16 mouse cellular contexts compared by ENCODE assay signal in genomic region chr7:66491501-66491900, GRCm38 (mm10).
"Had no signal": no experiment of that assay in that cellular context is flagged by ENCODE, and none has a peak within 500 bp of the region (broad histone marks: within the 10 kb centered on the region; RNA-seq: fewer than 3 reads in every experiment).

No protein-coding gene starts in this region.

- H3K9ac ChIP-seq: neural tube, embryonic 13.5 days; neural tube, embryonic 15.5 days; stomach, embryonic 15.5 days had no signal

- H3K27ac ChIP-seq: neural tube, embryonic 13.5 days; neural tube, embryonic 15.5 days; stomach, embryonic 15.5 days; stomach, postnatal 0 days had no signal

- H3K36me3 ChIP-seq: neural tube, embryonic 13.5 days; neural tube, embryonic 15.5 days; stomach, embryonic 15.5 days had no signal

- H3K9me3 ChIP-seq: neural tube, embryonic 13.5 days; neural tube, embryonic 15.5 days; stomach, embryonic 15.5 days had no signal

- H3K27me3 ChIP-seq: neural tube, embryonic 13.5 days; neural tube, embryonic 15.5 days; stomach, embryonic 15.5 days had no signal

- H3K4me2 ChIP-seq: neural tube, embryonic 13.5 days; neural tube, embryonic 15.5 days; stomach, embryonic 15.5 days had no signal

- H3K4me1 ChIP-seq: neural tube, embryonic 13.5 days; neural tube, embryonic 15.5 days; stomach, embryonic 15.5 days had no signal

- DNase-seq: retina, postnatal 1 day; right cerebral cortex, adult 18-20 months; right cerebral cortex, postnatal 14 days; right cerebral cortex, postnatal 25 days; right cerebral cortex, postnatal 4 days; spleen, adult 18-20 months; thymus, adult 18-20 months; thymus, adult 2 months; thymus, postnatal 14 days; thymus, postnatal 25 days; thymus, postnatal 36 days; thymus, postnatal 4 days had no signal

- H3K4me3 ChIP-seq: neural tube, embryonic 13.5 days; neural tube, embryonic 15.5 days; stomach, embryonic 15.5 days had no signal
